Mouse (Mus musculus): ENCODE data around the gene Gskip.

DNA sequence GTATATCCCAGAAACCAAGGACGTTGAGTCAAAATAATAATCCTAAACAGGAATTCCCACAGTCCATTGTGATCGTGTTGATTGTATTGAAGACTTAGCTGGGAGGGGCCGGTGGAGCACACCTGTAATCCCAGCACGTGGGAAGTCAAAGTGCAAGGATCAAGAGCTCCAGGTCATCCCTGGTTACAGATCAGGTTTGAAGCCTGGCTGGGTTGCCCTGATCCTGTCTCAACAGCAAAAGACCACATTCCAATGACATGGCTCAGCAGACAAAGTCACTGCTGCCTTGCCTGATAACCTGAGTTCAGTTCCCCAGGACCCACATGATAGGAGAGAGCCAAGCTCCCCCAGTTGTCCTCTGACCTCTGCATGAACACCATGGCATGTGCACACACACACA is 2.8 kb downstream of the Gskip start:
- no peak for TF ChIP-seq CTCF (conservative IDR thresholded peaks at IDR 0.05; ENCODE audit: low read length)
- TF ChIP-seq POU5F1 (IDR thresholded peaks at IDR 0.05; ENCODE audit: borderline replicate concordance, low read length): no peak
